Comparison of ENCODE assay signal across 8 mouse cellular contexts in the genomic region with DNA sequence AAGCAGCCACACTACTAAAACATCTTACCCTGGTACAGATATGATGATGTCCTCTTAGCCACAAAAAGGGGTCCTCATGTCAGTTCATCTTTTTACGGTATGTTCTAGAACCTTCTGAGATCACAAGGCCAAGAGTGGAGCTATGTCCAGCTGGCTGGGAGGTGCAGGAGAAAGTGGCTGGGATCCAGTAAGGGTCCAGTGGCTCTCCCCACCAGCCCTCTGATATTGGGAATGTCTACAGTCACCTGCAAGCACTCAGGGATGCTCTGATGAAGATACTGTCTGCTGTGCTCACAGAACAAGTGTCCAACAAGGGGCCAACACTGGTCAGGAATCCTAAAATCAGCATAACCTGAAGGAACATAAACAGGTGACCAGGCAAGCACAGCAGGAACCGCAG. TPM values are rescaled to one million over a fixed set of nuclear protein-coding genes. Genes with fewer than 3 reads are reported as not detected.
DNase-seq lines count a peak whose midpoint lies in the region; ATAC-seq and TF ChIP-seq lines count a peak whose summit lies in the region.

TSS of gene Tollip (minus strand) at position 101 of the 400 bp plus-strand sequence.

- H3K4me1 ChIP-seq in cerebellum, adult 2 months (ENCODE audit: control insufficient read depth, insufficient read depth, low read length): no peaks in the 10 kb centered on the region
- no peaks in the 10 kb centered on the region for H3K4me1 ChIP-seq in forebrain, postnatal 0 days (ENCODE audit: insufficient read depth)
- H3K4me1 ChIP-seq in hindbrain, embryonic 14.5 days (replicated peaks; ENCODE audit: control insufficient read depth, insufficient read depth, low read length): no peaks in the 10 kb centered on the region
- H3K4me1 ChIP-seq in liver, embryonic 15.5 days (replicated peaks): no peaks in the 10 kb centered on the region

- no peaks in the 10 kb centered on the region for H3K9me3 ChIP-seq in forebrain, postnatal 0 days (ENCODE audit: low read length)
- H3K9me3 ChIP-seq in hindbrain, embryonic 14.5 days (ENCODE audit: control insufficient read depth, low read length): no peaks in the 10 kb centered on the region
- H3K9me3 ChIP-seq in liver, embryonic 15.5 days (replicated peaks): no peaks in the 10 kb centered on the region

- no peak for TF ChIP-seq CTCF in cerebellum, adult 2 months (IDR thresholded peaks at IDR 0.05; ENCODE audit: borderline replicate concordance, insufficient read depth, low read depth, low read length)
- TF ChIP-seq CTCF in Patski (IDR thresholded peaks at IDR 0.05): no peak
- no peak for TF ChIP-seq CTCF in forebrain, postnatal 0 days (IDR thresholded peaks at IDR 0.05; ENCODE audit: low read depth)

- no peak for TF ChIP-seq POLR2A in cerebellum, adult 2 months (IDR thresholded peaks at IDR 0.05; ENCODE audit: borderline replicate concordance, insufficient read depth, low read length)

- H3K4me3 ChIP-seq in cerebellum, adult 2 months (replicated peaks; ENCODE audit: insufficient read depth, low read depth, low read length): no peak within 1 kb of the TSS
- H3K4me3 ChIP-seq in forebrain, postnatal 0 days (ENCODE audit: low read depth, low read length): no peak within 1 kb of the TSS
- no peak within 1 kb of the TSS for H3K4me3 ChIP-seq in hindbrain, embryonic 14.5 days (replicated peaks; ENCODE audit: low read length)
- H3K4me3 ChIP-seq in liver, embryonic 15.5 days (replicated peaks): no peak within 1 kb of the TSS

- no peak within 1 kb of the TSS for H3K9ac ChIP-seq in forebrain, postnatal 0 days
- no peak within 1 kb of the TSS for H3K9ac ChIP-seq in hindbrain, embryonic 14.5 days
- no peak within 1 kb of the TSS for H3K9ac ChIP-seq in liver, embryonic 15.5 days

- CTCF ChIA-PET in Patski (lab: Charles Lee): interaction anchor here (1.9 kb wide), 1 partner anchor 162 kb away, joined by 5 read pairs; no protein-coding TSS in a partner anchor

- in situ Hi-C loops in Patski (cut with MboI; ENCODE audit: low pct_unique_long_range_greater_than_20kb): loop anchor here (25.0 kb wide), 1 partner anchor 156 kb away; no protein-coding TSS in a partner anchor

- H3K36me3 ChIP-seq in forebrain, postnatal 0 days (ENCODE audit: insufficient read depth): no peaks in the 10 kb centered on the region
- H3K36me3 ChIP-seq in hindbrain, embryonic 14.5 days (replicated peaks; ENCODE audit: control insufficient read depth, insufficient read depth): no peaks in the 10 kb centered on the region
- H3K36me3 ChIP-seq in liver, embryonic 15.5 days (replicated peaks): no peaks in the 10 kb centered on the region

- H3K4me2 ChIP-seq in forebrain, postnatal 0 days (ENCODE audit: low read depth): no peak within 1 kb of the TSS
- H3K4me2 ChIP-seq in hindbrain, embryonic 14.5 days (replicated peaks): no peak within 1 kb of the TSS
- H3K4me2 ChIP-seq in liver, embryonic 15.5 days: no peak within 1 kb of the TSS

- 89% methylated on average over 2 of the region's 2 CpGs for WGBS in cerebellum, adult 2 months
- WGBS in forebrain, postnatal 0 days: 92% methylated on average over 2 of the region's 2 CpGs
- 90% methylated on average over 2 of the region's 2 CpGs for WGBS in hindbrain, embryonic 14.5 days
- WGBS in liver, embryonic 15.5 days (ENCODE audit: insufficient replicate concordance): 70% methylated on average over 2 of the region's 2 CpGs

- DNase-seq in cerebellum, adult 2 months: no peak
- DNase-seq in cerebellum, adult 9-11 months: no peak
- no peak for DNase-seq in Patski (ENCODE audit: low read depth, low spot score)
- no peak for DNase-seq in forebrain, postnatal 0 days
- DNase-seq in hindbrain, embryonic 14.5 days (ENCODE audit: low spot score): no peak
- no peak for DNase-seq in ovary, postnatal 36 days (ENCODE audit: low spot score)
- no peak for DNase-seq in spleen, adult 18-20 months

- H3K27me3 ChIP-seq in cerebellum, adult 2 months (ENCODE audit: control insufficient read depth, insufficient read depth, low read length): no peaks in the 10 kb centered on the region; the same call in 1 of the 2 replicates
- peaks cover 19% of the 10 kb centered on the region for H3K27me3 ChIP-seq in Patski
- H3K27me3 ChIP-seq in forebrain, postnatal 0 days (ENCODE audit: insufficient read depth, low read length): no peaks in the 10 kb centered on the region; the same call in 1 of the 2 replicates
- H3K27me3 ChIP-seq in hindbrain, embryonic 14.5 days (ENCODE audit: control insufficient read depth, insufficient read depth, low read length): no peaks in the 10 kb centered on the region
- peaks cover 31% of the 10 kb centered on the region for H3K27me3 ChIP-seq in liver, embryonic 15.5 days

- no peak within 1 kb of the TSS for H3K27ac ChIP-seq in cerebellum, adult 2 months (ENCODE audit: insufficient read depth, low read length)
- no peak within 1 kb of the TSS for H3K27ac ChIP-seq in forebrain, postnatal 0 days (ENCODE audit: low read depth, low read length)
- no peak within 1 kb of the TSS for H3K27ac ChIP-seq in hindbrain, embryonic 14.5 days
- no peak within 1 kb of the TSS for H3K27ac ChIP-seq in liver, embryonic 15.5 days (replicated peaks)

- no peak for ATAC-seq in Patski
- ATAC-seq in forebrain, postnatal 0 days: no peak
- no peak for ATAC-seq in hindbrain, embryonic 14.5 days (ENCODE audit: low FRiP score)
- no peak for ATAC-seq in liver, embryonic 15.5 days (ENCODE audit: insufficient read depth)

- POLR2A ChIA-PET in Patski (lab: Charles Lee): no interaction called here

RNA-seq across cellular contexts. Expression of gene Tollip, which starts in this region (rescaled TPM):
- 151 and 161 TPM in 2 replicates for polyA plus RNA-seq in cerebellum, adult 2 months (2012; rRNA removed)
- polyA plus RNA-seq in Patski (2021): 48.0 TPM
- total RNA-seq in forebrain, postnatal 0 days (2014; rRNA removed): 73.4 and 89.8 TPM in 2 replicates
- polyA plus RNA-seq in forebrain, postnatal 0 days (2015; fragmentation: Nextera tagmentation; extraction: Ambion mirVana): 64.5 and 78.3 TPM in 2 replicates
- 71.9 and 82.7 TPM in 2 replicates for polyA plus RNA-seq in hindbrain, embryonic 14.5 days (2014; fragmentation: Nextera tagmentation; extraction: Ambion mirVana)
- polyA plus RNA-seq in liver, embryonic 15.5 days (2015; fragmentation: Nextera tagmentation; extraction: Ambion mirVana): 23.1 and 25.6 TPM in 2 replicates
